Mouse (Mus musculus) heart, postnatal 0 days (tissue): ENCODE data around the gene Emx1. TPM values are rescaled to one million over a fixed set of nuclear protein-coding genes. Genes with fewer than 3 reads are reported as not detected.

Experiments
- ATAC-seq: fragments of 200-750 bp; cut with Nextera tagmentation; 2 replicates; pipeline ENCODE4 v1.8.0; 2017; ENCODE audit warnings: low read depth, moderate number of reproducible peaks, moderate library complexity; ENCODE audit not compliant: insufficient read depth
- DNase-seq: peaks from one replicate; pipeline ENCODE4 v3.0.0-alpha.2; 2016; ENCODE audit warnings: low spot score
- H3K27ac ChIP-seq: fragments of 300-500 bp; sonication (generic); 2 replicates; pipeline ENCODE4 v1.5.1; 2014; ENCODE audit warnings: low read depth, mild to moderate bottlenecking
- H3K27me3 ChIP-seq: fragments of 300-500 bp; sonication (generic); 2 replicates; pipeline ENCODE4 v1.6.1; 2014; ENCODE audit warnings: low read length, mixed read lengths; ENCODE audit not compliant: control insufficient read depth, insufficient read depth
- H3K36me3 ChIP-seq: fragments of 300-500 bp; sonication (generic); replicated peaks from 2 replicates; pipeline ENCODE4 v1.6.1; 2014; ENCODE audit warnings: low read length, mixed read lengths; ENCODE audit not compliant: control insufficient read depth, insufficient read depth
- H3K4me1 ChIP-seq: fragments of 300-500 bp; sonication (generic); 2 replicates; pipeline ENCODE4 v1.6.1; 2014; ENCODE audit warnings: antibody characterized with exemption; ENCODE audit not compliant: control insufficient read depth, insufficient read depth
- H3K4me2 ChIP-seq: fragments of 300-500 bp; sonication (generic); 2 replicates; pipeline ENCODE4 v1.6.1; 2014; ENCODE audit warnings: low read depth, mild to moderate bottlenecking, low read length, moderate library complexity
- H3K4me3 ChIP-seq: fragments of 300-500 bp; sonication (generic); 2 replicates; pipeline ENCODE4 v1.5.1; 2014; ENCODE audit warnings: low read depth, low read length
- H3K9ac ChIP-seq: fragments of 300-500 bp; sonication (generic); replicated peaks from 2 replicates; pipeline ENCODE4 v1.6.1; 2014; ENCODE audit warnings: low read depth, low read length, mixed read lengths
- H3K9me3 ChIP-seq: fragments of 300-500 bp; sonication (generic); replicated peaks from 2 replicates; pipeline ENCODE4 v1.6.1; 2016; ENCODE audit warnings: low read length; ENCODE audit not compliant: control insufficient read depth
- CTCF ChIP-seq: IDR thresholded peaks from 2 replicates; pipeline ENCODE4 v1.5.1; 2016; ENCODE audit warnings: antibody characterized with exemption, control low read depth, low read depth
- EP300 ChIP-seq: IDR thresholded peaks from 2 replicates; pipeline ENCODE4 v1.6.1; 2016; ENCODE audit warnings: antibody characterized with exemption, low read depth
- whole genome bisulfite sequencing: fragments of 180-500 bp; shearing (Covaris S2); extraction: QIAGEN DNeasy Blood & Tissue Kit; methylation state at CpG from one replicate; pipeline ENCODE4 v1.1.7; 2014; 5-methylcytosine and 5-hydroxymethylcytosine counted together
- polyA plus RNA-seq: library from polyadenylated mRNA; unstranded; fragments of >200 nt; fragmentation: Nextera tagmentation; extraction: Ambion mirVana; gene quantifications from 2 replicates; pipeline ENCODE4 v1.2.1, GENCODE M21; 2015
- total RNA-seq: library from RNA; depleted of rRNA; stranded (reverse); fragments of >200 nt; gene quantifications from 2 replicates; pipeline ENCODE4 v1.2.3, GENCODE M21; 2014; ENCODE audit warnings: low replicate concordance

Gene Emx1
- total and polyA plus RNA-seq, 2 experiments from 2014 or later, result not detected

- Histone ChIP-seq H3K27ac (no peak overlapping the region), H3K9me3 (no peaks in the 10 kb centered on the region), H3K4me3 (no peak overlapping the region), H3K27me3 (peaks cover 54% of the 10 kb centered on the region), H3K36me3 (no peaks in the 10 kb centered on the region), H3K4me2 (no peak overlapping the region), H3K4me1 (no peaks in the 10 kb centered on the region), H3K9ac (no peak overlapping the region)
- ATAC-seq, result no peak
- TF ChIP-seq EP300 (no peak), CTCF (no peak)
- no peak for DNase-seq
- WGBS, result 51% methylated on average over 3 of the region's 3 CpGs
Measured at GRCm38 (mm10) chr6:85183951-85184350, 3.3 kb upstream of the Emx1 start.

- Histone ChIP-seq H3K9me3 (no peaks in the 10 kb centered on the region), H3K27me3 (peaks cover 77% of the 10 kb centered on the region), H3K27ac (no peak overlapping the region), H3K36me3 (no peaks in the 10 kb centered on the region), H3K9ac (no peak overlapping the region), H3K4me3 (0 out of 2 replicates have a peak overlapping the region, but pooled peaks have one; percentile 46), H3K4me2 (no peak overlapping the region), H3K4me1 (no peaks in the 10 kb centered on the region)
- ATAC-seq, result no peak
- TF ChIP-seq CTCF, result no peak
- TF ChIP-seq EP300, result no peak
- no peak for DNase-seq
- WGBS, result 3% methylated on average over 33 of the region's 33 CpGs
Measured at GRCm38 (mm10) chr6:85186033-85186743, 1.1 kb upstream of the Emx1 start.

- Histone ChIP-seq H3K4me2 (no peak overlapping the region), H3K4me3 (peak overlapping the region; percentile 46)
- DNase-seq, result no peak
Measured at GRCm38 (mm10) chr6:85186744-85187059, 536 bp upstream of the Emx1 start.

GRCm38 (mm10) chr6:85188256-85189110 is 1.2 kb downstream of the Emx1 start:
- peaks cover 96% of the 10 kb centered on the region for H3K27me3 ChIP-seq
- H3K27ac ChIP-seq, result no peak overlapping the region
- DNase-seq (no peak), ATAC-seq (no peak)
- H3K4me3 ChIP-seq, result peak overlapping the region; percentile 46
- no peaks in the 10 kb centered on the region for H3K9me3 ChIP-seq
- H3K36me3 ChIP-seq, result no peaks in the 10 kb centered on the region
- peak overlapping the region; percentile 61 for H3K4me2 ChIP-seq
- TF ChIP-seq CTCF (no peak), EP300 (no peak)
- H3K4me1 ChIP-seq, result no peaks in the 10 kb centered on the region
- WGBS, result 2% methylated on average over 39 of the region's 39 CpGs
- no peak overlapping the region for H3K9ac ChIP-seq

More at GRCm38 (mm10) chr6:85186744-85187059, 536 bp upstream of the Emx1 start:
- Histone ChIP-seq H3K9me3 (no peaks in the 10 kb centered on the region), H3K4me1 (no peaks in the 10 kb centered on the region), H3K27ac (no peak overlapping the region), H3K27me3 (peaks cover 82% of the 10 kb centered on the region), H3K36me3 (no peaks in the 10 kb centered on the region), H3K9ac (no peak overlapping the region)
- TF ChIP-seq CTCF (no peak), EP300 (no peak)
- WGBS, result 1% methylated on average over 15 of the region's 15 CpGs
- no peak for ATAC-seq

- 9% methylated on average over 14 of the region's 14 CpGs for WGBS
- Histone ChIP-seq H3K4me3 (0 out of 2 replicates have a peak overlapping the region, but pooled peaks have one; percentile 47), H3K36me3 (no peaks in the 10 kb centered on the region), H3K4me2 (no peak overlapping the region), H3K27ac (no peak overlapping the region), H3K4me1 (no peaks in the 10 kb centered on the region), H3K27me3 (peaks cover 96% of the 10 kb centered on the region), H3K9ac (no peak overlapping the region), H3K9me3 (no peaks in the 10 kb centered on the region)
- no peak for ATAC-seq
- DNase-seq, result no peak
- no peak for TF ChIP-seq EP300
- TF ChIP-seq CTCF, result no peak
Measured at GRCm38 (mm10) chr6:85189361-85189760, 2.1 kb downstream of the Emx1 start.
